Mouse (Mus musculus): Measurements from ENCODE around the gene Pip5k1c. TPM values are rescaled to one million over a fixed set of nuclear protein-coding genes. Genes with fewer than 3 reads are reported as not detected.
A peak's percentile ranks its signal among the peaks of the same experiment; 100 is the strongest.

The Pip5k1c gene
- total RNA-seq, 2 experiments from 2014 or later: 52.0 to 55.4 TPM

GRCm38 (mm10) chr10:81323791-81324530, 31.2 kb downstream of the Pip5k1c start:
- DNase-seq: no peak

- DNase-seq: no peak
These were observed 32.4 kb downstream of the Pip5k1c start for GRCm38 (mm10) chr10:81325176-81325575.

GRCm38 (mm10) chr10:81325781-81326180, 33.0 kb downstream of the Pip5k1c start:
- DNase-seq: no peak

GRCm38 (mm10) chr10:81326858-81327257, 34.1 kb downstream of the Pip5k1c start:
- peak; percentile 67 for DNase-seq

GRCm38 (mm10) chr10:81327959-81328358, 35.2 kb downstream of the Pip5k1c start:
- DNase-seq: no peak

GRCm38 (mm10) chr10:81328386-81328785, 35.6 kb downstream of the Pip5k1c start, which contains the start of gene Tbxa2r:
Tbxa2r (plus strand) TSS chr10:81328731.
- DNase-seq: peak; percentile 74

- DNase-seq: peak; percentile 72
These were observed 36.6 kb downstream of the Pip5k1c start for GRCm38 (mm10) chr10:81329194-81329975.

- DNase-seq: peak; percentile 66
These were observed 37.2 kb downstream of the Pip5k1c start for GRCm38 (mm10) chr10:81330007-81330406.

- DNase-seq: no peak
These were observed 39.5 kb downstream of the Pip5k1c start for GRCm38 (mm10) chr10:81332277-81332676.

- no peak for DNase-seq
These were observed 41.6 kb downstream of the Pip5k1c start for GRCm38 (mm10) chr10:81334324-81334723.

- peak; percentile 68 for DNase-seq
These were observed 42.9 kb downstream of the Pip5k1c start for GRCm38 (mm10) chr10:81335393-81336340.

- no peak for DNase-seq
These were observed 43.8 kb downstream of the Pip5k1c start for GRCm38 (mm10) chr10:81336558-81336957.

GRCm38 (mm10) chr10:81340551-81341332, 48.0 kb downstream of the Pip5k1c start:
- no peak for DNase-seq

GRCm38 (mm10) chr10:81341333-81341949, 48.7 kb downstream of the Pip5k1c start:
- DNase-seq: peak; percentile 85

- DNase-seq: no peak
These were observed 50.1 kb downstream of the Pip5k1c start, which contains the start of gene Gipc3 for GRCm38 (mm10) chr10:81342686-81343505. Gipc3 (minus strand) TSS chr10:81343266.

GRCm38 (mm10) chr10:81344421-81345161, 51.8 kb downstream of the Pip5k1c start:
- DNase-seq: peak; percentile 58

GRCm38 (mm10) chr10:81345162-81345534, 52.4 kb downstream of the Pip5k1c start:
- DNase-seq: no peak

GRCm38 (mm10) chr10:81346453-81347067, 53.8 kb downstream of the Pip5k1c start:
- DNase-seq: peak; percentile 53

- peak; percentile 56 for DNase-seq
These were observed 56.4 kb downstream of the Pip5k1c start for GRCm38 (mm10) chr10:81349146-81349545.
